Mouse (Mus musculus) cerebellum, adult 2 months (tissue): ENCODE data around the gene Ptpn14.

Experiments used
- CTCF ChIP-seq: fragments of 200-500 bp; IDR thresholded peaks from 2 replicates; pipeline ENCODE4 v1.5.1; 2011; ENCODE audit warnings: low read depth, mild to moderate bottlenecking, control low read depth, low read length, moderate library complexity, borderline replicate concordance; ENCODE audit not compliant: insufficient read depth
- POLR2A ChIP-seq: fragments of 200-500 bp; IDR thresholded peaks from 2 replicates; pipeline ENCODE4 v1.6.1; 2011; ENCODE audit warnings: low read length, control low read depth, borderline replicate concordance; ENCODE audit not compliant: insufficient read depth

- no peak for TF ChIP-seq POLR2A
- no peak for TF ChIP-seq CTCF
These were observed 73.2 kb downstream of the Ptpn14 start for GRCm38 (mm10) chr1:189801303-189801702.
